Mouse (Mus musculus): ENCODE results near the gene Ddb1. TPM values are rescaled to one million over a fixed set of nuclear protein-coding genes. Genes with fewer than 3 reads are reported as not detected.

Gene Ddb1
- polyA plus RNA-seq, 1 experiment from 2014 or later: 247 TPM

DNA sequence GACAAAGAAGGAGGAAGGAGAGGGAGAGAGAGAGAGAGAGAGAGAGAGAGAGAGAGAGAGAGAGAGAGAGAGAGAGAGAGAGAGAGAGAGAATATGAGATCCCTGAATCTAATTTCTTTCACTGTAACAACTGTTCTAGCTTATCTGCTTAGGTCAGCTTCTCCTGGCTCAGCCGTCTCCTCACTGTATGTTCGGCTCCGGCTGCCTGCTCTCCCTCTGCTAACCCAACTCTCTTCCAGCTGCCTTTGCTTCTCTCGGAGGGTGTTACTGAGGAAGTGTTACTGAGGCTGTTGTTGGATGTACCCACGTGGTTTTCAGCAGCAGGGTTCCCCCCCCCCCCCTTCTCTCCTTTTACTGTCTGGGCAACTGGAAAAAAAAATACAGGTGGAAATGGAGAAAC is 35.0 kb downstream of the Ddb1 start:
- no peak overlapping the region for H3K27ac ChIP-seq (replicated peaks; ENCODE audit: low read depth, low read length)
- peaks cover 2% of the 10 kb centered on the region; the same call in 1 of the 2 replicates for H3K27me3 ChIP-seq (ENCODE audit: control insufficient read depth, insufficient read depth, low read length)
- no peaks in the 10 kb centered on the region for H3K36me3 ChIP-seq (ENCODE audit: control insufficient read depth, insufficient read depth, low read length)
- no peak overlapping the region for H3K9ac ChIP-seq (replicated peaks; ENCODE audit: low read length)
- H3K4me1 ChIP-seq (ENCODE audit: control insufficient read depth, insufficient read depth, low read length): peaks cover 2% of the 10 kb centered on the region; the same call in 1 of the 2 replicates
- no peaks in the 10 kb centered on the region for H3K9me3 ChIP-seq (ENCODE audit: control insufficient read depth, low read length)
- no peak for ATAC-seq (ENCODE audit: low FRiP score, low TSS enrichment)
- DNase-seq: no peak
- no peak overlapping the region for H3K4me3 ChIP-seq (replicated peaks; ENCODE audit: low read depth, low read length)
- 18% methylated on average over 5 of the region's 5 CpGs for WGBS
- no peak overlapping the region for H3K4me2 ChIP-seq (ENCODE audit: low read length)

- DNase-seq (no peak), ATAC-seq (ENCODE audit: low FRiP score, low TSS enrichment) (no peak)
- H3K9me3 ChIP-seq (ENCODE audit: control insufficient read depth, low read length): no peaks in the 10 kb centered on the region
- no peaks in the 10 kb centered on the region for H3K36me3 ChIP-seq (ENCODE audit: control insufficient read depth, insufficient read depth, low read length)
- 52% methylated on average over 13 of the region's 13 CpGs for WGBS
- no peak overlapping the region for H3K9ac ChIP-seq (replicated peaks; ENCODE audit: low read length)
- H3K4me2 ChIP-seq (ENCODE audit: low read length): no peak overlapping the region
- H3K4me3 ChIP-seq (replicated peaks; ENCODE audit: low read depth, low read length): no peak overlapping the region
- H3K27me3 ChIP-seq (ENCODE audit: control insufficient read depth, insufficient read depth, low read length): no peaks in the 10 kb centered on the region
- H3K27ac ChIP-seq (replicated peaks; ENCODE audit: low read depth, low read length): no peak overlapping the region
- H3K4me1 ChIP-seq (ENCODE audit: control insufficient read depth, insufficient read depth, low read length): no peaks in the 10 kb centered on the region
Observed at GRCm38 (mm10) chr19:10640589-10641378, 35.7 kb downstream of the Ddb1 start.

DNA sequence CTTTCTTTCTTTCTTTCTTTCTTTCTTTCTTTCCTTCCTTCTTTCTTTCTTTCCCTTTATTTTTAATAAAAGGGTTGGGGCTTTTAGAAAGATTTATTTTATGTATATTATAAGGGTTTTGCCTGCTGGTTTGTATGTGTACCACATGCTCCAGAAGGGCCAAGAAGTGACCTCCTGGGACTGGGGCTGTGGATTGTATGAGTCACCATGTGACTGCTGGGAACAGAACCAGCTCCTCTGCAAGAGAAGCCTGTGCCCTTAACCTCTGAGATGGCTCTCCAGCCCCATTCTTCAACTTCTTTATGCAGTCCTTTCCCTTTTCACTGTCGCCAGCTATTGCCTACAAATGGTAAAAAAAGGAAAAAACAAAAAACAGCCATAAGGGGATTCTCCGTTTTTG is 40.5 kb downstream of the Ddb1 start:
- DNase-seq (no peak), ATAC-seq (ENCODE audit: low FRiP score, low TSS enrichment) (no peak)
- Histone ChIP-seq H3K4me2 (ENCODE audit: low read length) (no peak overlapping the region), H3K4me1 (ENCODE audit: control insufficient read depth, insufficient read depth, low read length) (no peaks in the 10 kb centered on the region), H3K9ac (replicated peaks; ENCODE audit: low read length) (no peak overlapping the region), H3K27me3 (ENCODE audit: control insufficient read depth, insufficient read depth, low read length) (no peaks in the 10 kb centered on the region), H3K36me3 (ENCODE audit: control insufficient read depth, insufficient read depth, low read length) (no peaks in the 10 kb centered on the region), H3K4me3 (replicated peaks; ENCODE audit: low read depth, low read length) (no peak overlapping the region), H3K9me3 (ENCODE audit: control insufficient read depth, low read length) (no peaks in the 10 kb centered on the region), H3K27ac (replicated peaks; ENCODE audit: low read depth, low read length) (no peak overlapping the region)
- WGBS: 94% methylated on average over 2 of the region's 2 CpGs

DNA sequence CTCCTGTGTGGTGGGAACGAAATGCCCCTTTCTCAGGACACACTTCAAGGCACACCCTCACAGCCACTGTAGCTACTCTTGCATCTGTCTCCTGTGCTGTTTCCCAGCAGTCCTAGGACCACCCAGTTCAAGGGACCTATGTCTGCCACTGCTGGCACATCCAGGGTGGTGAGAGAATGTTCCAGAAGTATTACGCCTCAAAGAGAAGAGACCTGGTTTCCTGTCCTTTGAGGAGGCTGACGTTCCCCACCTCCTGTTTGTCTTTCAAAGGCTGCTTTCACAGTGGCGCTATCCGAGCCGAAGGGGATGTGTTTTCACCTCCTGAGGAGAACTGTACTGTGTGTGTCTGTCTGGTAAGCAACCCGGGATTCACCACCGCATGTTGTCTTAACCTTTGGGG is 43.0 kb downstream of the Ddb1 start:
- DNase-seq (no peak), ATAC-seq (ENCODE audit: low FRiP score, low TSS enrichment) (no peak)
- no peaks in the 10 kb centered on the region for H3K36me3 ChIP-seq (ENCODE audit: control insufficient read depth, insufficient read depth, low read length)
- H3K4me1 ChIP-seq (ENCODE audit: control insufficient read depth, insufficient read depth, low read length): no peaks in the 10 kb centered on the region
- 82% methylated on average over 8 of the region's 8 CpGs for WGBS
- H3K27me3 ChIP-seq (ENCODE audit: control insufficient read depth, insufficient read depth, low read length): no peaks in the 10 kb centered on the region
- no peak overlapping the region for H3K4me3 ChIP-seq (replicated peaks; ENCODE audit: low read depth, low read length)
- no peak overlapping the region for H3K9ac ChIP-seq (replicated peaks; ENCODE audit: low read length)
- no peak overlapping the region for H3K27ac ChIP-seq (replicated peaks; ENCODE audit: low read depth, low read length)
- no peak overlapping the region for H3K4me2 ChIP-seq (ENCODE audit: low read length)
- no peaks in the 10 kb centered on the region for H3K9me3 ChIP-seq (ENCODE audit: control insufficient read depth, low read length)

GRCm38 (mm10) chr19:10656058-10656457 is 50.9 kb downstream of the Ddb1 start:
- no peaks in the 10 kb centered on the region for H3K4me1 ChIP-seq (ENCODE audit: control insufficient read depth, insufficient read depth, low read length)
- no peak overlapping the region for H3K4me2 ChIP-seq (ENCODE audit: low read length)
- no peaks in the 10 kb centered on the region for H3K36me3 ChIP-seq (ENCODE audit: control insufficient read depth, insufficient read depth, low read length)
- H3K4me3 ChIP-seq (replicated peaks; ENCODE audit: low read depth, low read length): no peak overlapping the region
- no peak overlapping the region for H3K9ac ChIP-seq (replicated peaks; ENCODE audit: low read length)
- ATAC-seq (ENCODE audit: low FRiP score, low TSS enrichment) (no peak), DNase-seq (no peak)
- no peaks in the 10 kb centered on the region for H3K9me3 ChIP-seq (ENCODE audit: control insufficient read depth, low read length)
- no peaks in the 10 kb centered on the region for H3K27me3 ChIP-seq (ENCODE audit: control insufficient read depth, insufficient read depth, low read length)
- H3K27ac ChIP-seq (replicated peaks; ENCODE audit: low read depth, low read length): no peak overlapping the region
- WGBS: 69% methylated on average over 3 of the region's 3 CpGs

GRCm38 (mm10) chr19:10657742-10658141 is 52.6 kb downstream of the Ddb1 start:
- no peak overlapping the region for H3K27ac ChIP-seq (replicated peaks; ENCODE audit: low read depth, low read length)
- no peak overlapping the region for H3K4me2 ChIP-seq (ENCODE audit: low read length)
- no peak for ATAC-seq (ENCODE audit: low FRiP score, low TSS enrichment)
- no peak overlapping the region for H3K4me3 ChIP-seq (replicated peaks; ENCODE audit: low read depth, low read length)
- H3K9ac ChIP-seq (replicated peaks; ENCODE audit: low read length): no peak overlapping the region
- H3K27me3 ChIP-seq (ENCODE audit: control insufficient read depth, insufficient read depth, low read length): no peaks in the 10 kb centered on the region
- no peaks in the 10 kb centered on the region for H3K9me3 ChIP-seq (ENCODE audit: control insufficient read depth, low read length)
- H3K4me1 ChIP-seq (ENCODE audit: control insufficient read depth, insufficient read depth, low read length): no peaks in the 10 kb centered on the region
- DNase-seq: no peak
- 84% methylated on average over 5 of the region's 5 CpGs for WGBS
- H3K36me3 ChIP-seq (ENCODE audit: control insufficient read depth, insufficient read depth, low read length): no peaks in the 10 kb centered on the region

GRCm38 (mm10) chr19:10658406-10658805 is 53.3 kb downstream of the Ddb1 start:
- H3K9me3 ChIP-seq (ENCODE audit: control insufficient read depth, low read length): no peaks in the 10 kb centered on the region
- no peak for ATAC-seq (ENCODE audit: low FRiP score, low TSS enrichment)
- no peak overlapping the region for H3K9ac ChIP-seq (replicated peaks; ENCODE audit: low read length)
- DNase-seq: no peak
- H3K27ac ChIP-seq (replicated peaks; ENCODE audit: low read depth, low read length): no peak overlapping the region
- no peak overlapping the region for H3K4me2 ChIP-seq (ENCODE audit: low read length)
- no peak overlapping the region for H3K4me3 ChIP-seq (replicated peaks; ENCODE audit: low read depth, low read length)
- 77% methylated on average over 2 of the region's 2 CpGs for WGBS
- no peaks in the 10 kb centered on the region for H3K27me3 ChIP-seq (ENCODE audit: control insufficient read depth, insufficient read depth, low read length)
- no peaks in the 10 kb centered on the region for H3K36me3 ChIP-seq (ENCODE audit: control insufficient read depth, insufficient read depth, low read length)
- no peaks in the 10 kb centered on the region for H3K4me1 ChIP-seq (ENCODE audit: control insufficient read depth, insufficient read depth, low read length)

- Histone ChIP-seq H3K36me3 (ENCODE audit: control insufficient read depth, insufficient read depth, low read length) (no peaks in the 10 kb centered on the region), H3K4me1 (ENCODE audit: control insufficient read depth, insufficient read depth, low read length) (no peaks in the 10 kb centered on the region), H3K27ac (replicated peaks; ENCODE audit: low read depth, low read length) (no peak overlapping the region), H3K4me3 (replicated peaks; ENCODE audit: low read depth, low read length) (no peak overlapping the region), H3K27me3 (ENCODE audit: control insufficient read depth, insufficient read depth, low read length) (no peaks in the 10 kb centered on the region), H3K4me2 (ENCODE audit: low read length) (no peak overlapping the region), H3K9me3 (ENCODE audit: control insufficient read depth, low read length) (no peaks in the 10 kb centered on the region), H3K9ac (replicated peaks; ENCODE audit: low read length) (no peak overlapping the region)
- ATAC-seq (ENCODE audit: low FRiP score, low TSS enrichment) (no peak), DNase-seq (no peak)
- 72% methylated on average over 5 of the region's 5 CpGs for WGBS
Observed at GRCm38 (mm10) chr19:10661373-10661772, 56.2 kb downstream of the Ddb1 start.

- H3K36me3 ChIP-seq (ENCODE audit: control insufficient read depth, insufficient read depth, low read length): no peaks in the 10 kb centered on the region
- ATAC-seq (ENCODE audit: low FRiP score, low TSS enrichment) (no peak), DNase-seq (no peak)
- no peak overlapping the region for H3K9ac ChIP-seq (replicated peaks; ENCODE audit: low read length)
- no peaks in the 10 kb centered on the region for H3K27me3 ChIP-seq (ENCODE audit: control insufficient read depth, insufficient read depth, low read length)
- H3K9me3 ChIP-seq (ENCODE audit: control insufficient read depth, low read length): no peaks in the 10 kb centered on the region
- H3K4me2 ChIP-seq (ENCODE audit: low read length): no peak overlapping the region
- H3K27ac ChIP-seq (replicated peaks; ENCODE audit: low read depth, low read length): no peak overlapping the region
- no peak overlapping the region for H3K4me3 ChIP-seq (replicated peaks; ENCODE audit: low read depth, low read length)
- no peaks in the 10 kb centered on the region for H3K4me1 ChIP-seq (ENCODE audit: control insufficient read depth, insufficient read depth, low read length)
- 92% methylated on average over 2 of the region's 2 CpGs for WGBS
Observed at GRCm38 (mm10) chr19:10661919-10662318, 56.8 kb downstream of the Ddb1 start.

Measured in midbrain, embryonic 14.5 days (tissue).